Mouse (Mus musculus) cerebellum, adult 2 months (tissue): ENCODE measurements around the gene Gm17606.

Source experiments
- CTCF ChIP-seq: fragments of 200-500 bp; IDR thresholded peaks from 2 replicates; pipeline ENCODE4 v1.5.1; 2011; ENCODE audit warnings: low read depth, mild to moderate bottlenecking, control low read depth, low read length, moderate library complexity, borderline replicate concordance; ENCODE audit not compliant: insufficient read depth
- POLR2A ChIP-seq: fragments of 200-500 bp; IDR thresholded peaks from 2 replicates; pipeline ENCODE4 v1.6.1; 2011; ENCODE audit warnings: low read length, control low read depth, borderline replicate concordance; ENCODE audit not compliant: insufficient read depth

- TF ChIP-seq CTCF, result peak; percentile 52; the same call in 1 of the 2 replicates
- no peak for TF ChIP-seq POLR2A
Measured at GRCm38 (mm10) chr14:54597084-54597483, 43.7 kb upstream of the Gm17606 start.
